Mouse (Mus musculus): ENCODE results near the gene Dexi. TPM values are rescaled to one million over a fixed set of nuclear protein-coding genes. Genes with fewer than 3 reads are reported as not detected.

Dexi gene
- total and polyA plus RNA-seq, 3 experiments = 9.3 to 17.8 TPM; not detected in 1

DNA sequence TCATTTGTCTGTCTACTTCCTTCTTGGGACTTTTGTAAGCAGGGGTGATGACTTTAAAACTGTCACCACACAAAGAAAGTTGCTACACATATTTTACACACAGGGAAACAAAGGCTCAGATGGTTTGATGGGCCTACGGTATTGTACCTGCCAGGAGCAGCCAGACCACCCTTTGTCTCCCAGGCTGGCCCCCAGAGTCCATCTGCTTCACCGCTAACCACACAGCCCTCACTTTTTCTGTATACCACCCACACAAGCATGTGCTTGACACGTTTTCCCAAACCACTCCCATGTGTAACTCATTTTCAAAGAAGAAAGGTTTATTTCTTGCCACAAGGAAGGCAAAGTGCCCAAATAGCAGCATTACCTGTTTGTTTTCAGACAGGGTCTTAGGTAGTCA is 55.9 kb downstream of the Dexi start:
- H3K36me3 ChIP-seq (ENCODE audit: control insufficient read depth in 1 of 2, insufficient read depth in 2 of 2, low read length in 2 of 2) = no peaks in the 10 kb centered on the region
- H3K79me2 ChIP-seq (ENCODE audit: control insufficient read depth, insufficient read depth, low read length, poor library complexity) = no peaks in the 10 kb centered on the region
- TF ChIP-seq USF1 (IDR thresholded peaks at IDR 0.05; ENCODE audit: low read depth, low read length) (no peak), NRF1 (IDR thresholded peaks at IDR 0.05; ENCODE audit: insufficient read depth, low read depth, low read length, poor library complexity, severe bottlenecking) (no peak), MAZ (IDR thresholded peaks at IDR 0.05; ENCODE audit: low read depth, low read length) (no peak), CHD1 (IDR thresholded peaks at IDR 0.05; ENCODE audit: low read depth, low read length) (no peak), BHLHE40 (IDR thresholded peaks at IDR 0.05; ENCODE audit: borderline replicate concordance, low read depth, low read length) (no peak), TBP (IDR thresholded peaks at IDR 0.05; ENCODE audit: low read depth, low read length) (no peak), MXI1 (IDR thresholded peaks at IDR 0.05; ENCODE audit: low read depth, low read length) (no peak), ETS1 (IDR thresholded peaks at IDR 0.05; ENCODE audit: low read depth, low read length) (no peak), E2F4 (IDR thresholded peaks at IDR 0.05; ENCODE audit: borderline replicate concordance, low read depth, low read length) (no peak), MAX (IDR thresholded peaks at IDR 0.05; ENCODE audit: low read length) (no peak), ZC3H11A (IDR thresholded peaks at IDR 0.05; ENCODE audit: low read depth, low read length) (no peak)
- H3K9ac ChIP-seq (ENCODE audit: control insufficient read depth, low read depth, low read length, poor library complexity, severe bottlenecking) = no peak overlapping the region
- H3K9me3 ChIP-seq (replicated peaks; ENCODE audit: insufficient read depth, low read length) = no peaks in the 10 kb centered on the region
- DNase-seq (ENCODE audit: low read depth, low spot score) = no peak
- H3K27me3 ChIP-seq (ENCODE audit: control insufficient read depth in 1 of 2, insufficient read depth in 2 of 2, low read length in 2 of 2) = no peaks in the 10 kb centered on the region
- no peak overlapping the region for H3K4me3 ChIP-seq (ENCODE audit: control insufficient read depth in 1 of 2, insufficient read depth in 1 of 2, low read depth in 2 of 2, low read length in 2 of 2)
- H3K27ac ChIP-seq (ENCODE audit: control insufficient read depth, low read depth, low read length) = no peak overlapping the region
- no peaks in the 10 kb centered on the region for H3K4me1 ChIP-seq (ENCODE audit: control insufficient read depth in 1 of 2, insufficient read depth in 2 of 2, low read length in 2 of 2)

- DNase-seq (ENCODE audit: low read depth, low spot score) = no peak
- no peak overlapping the region for H3K4me3 ChIP-seq (ENCODE audit: control insufficient read depth in 1 of 2, insufficient read depth in 1 of 2, low read depth in 2 of 2, low read length in 2 of 2)
- TF ChIP-seq RAD21 (IDR thresholded peaks at IDR 0.05; ENCODE audit: low read depth, low read length) (no peak), E2F4 (IDR thresholded peaks at IDR 0.05; ENCODE audit: borderline replicate concordance, low read depth, low read length) (no peak), MXI1 (IDR thresholded peaks at IDR 0.05; ENCODE audit: low read depth, low read length) (no peak), ZC3H11A (IDR thresholded peaks at IDR 0.05; ENCODE audit: low read depth, low read length) (no peak), USF1 (IDR thresholded peaks at IDR 0.05; ENCODE audit: low read depth, low read length) (no peak), USF2 (IDR thresholded peaks at IDR 0.05; ENCODE audit: borderline replicate concordance in 1 of 2, insufficient read depth in 1 of 2, low read depth in 1 of 2, low read length in 2 of 2) (no peak), GABPA (IDR thresholded peaks at IDR 0.05; ENCODE audit: low read depth, low read length) (no peak), GATA1 (IDR thresholded peaks at IDR 0.05; ENCODE audit: low read depth, low read length) (no peak), ZKSCAN1 (IDR thresholded peaks at IDR 0.05; ENCODE audit: low read depth, low read length) (no peak), ZNF384 (IDR thresholded peaks at IDR 0.05; ENCODE audit: low read depth, low read length) (no peak), UBTF (IDR thresholded peaks at IDR 0.05; ENCODE audit: borderline replicate concordance, insufficient read depth, low read depth, low read length) (no peak), MEF2A (IDR thresholded peaks at IDR 0.05; ENCODE audit: extremely low read depth, insufficient replicate concordance, low read depth, low read length, poor library complexity, severe bottlenecking) (no peak), MYB (IDR thresholded peaks at IDR 0.05; ENCODE audit: low read depth, low read length) (no peak), ELF1 (IDR thresholded peaks at IDR 0.05; ENCODE audit: low read depth, low read length) (no peak), BHLHE40 (IDR thresholded peaks at IDR 0.05; ENCODE audit: borderline replicate concordance, low read depth, low read length) (no peak), TCF12 (IDR thresholded peaks at IDR 0.05; ENCODE audit: low read depth, low read length) (no peak), SIN3A (IDR thresholded peaks at IDR 0.05; ENCODE audit: low read length) (no peak), RCOR1 (IDR thresholded peaks at IDR 0.05; ENCODE audit: low read depth, low read length) (no peak), NELFE (IDR thresholded peaks at IDR 0.05; ENCODE audit: low read depth, low read length) (no peak), CHD1 (IDR thresholded peaks at IDR 0.05; ENCODE audit: low read depth, low read length) (no peak)
- no peaks in the 10 kb centered on the region for H3K4me1 ChIP-seq (ENCODE audit: control insufficient read depth in 1 of 2, insufficient read depth in 2 of 2, low read length in 2 of 2)
- H3K36me3 ChIP-seq (ENCODE audit: control insufficient read depth in 1 of 2, insufficient read depth in 2 of 2, low read length in 2 of 2) = no peaks in the 10 kb centered on the region
- no peak overlapping the region for H3K27ac ChIP-seq (ENCODE audit: control insufficient read depth, low read depth, low read length)
- peaks cover 0 to 7% of the 10 kb centered on the region in 2 experiments; a peak in 1 of 4 replicates for H3K27me3 ChIP-seq (ENCODE audit: control insufficient read depth in 1 of 2, insufficient read depth in 2 of 2, low read length in 2 of 2)
- H3K9ac ChIP-seq (ENCODE audit: control insufficient read depth, low read depth, low read length, poor library complexity, severe bottlenecking) = no peak overlapping the region
- H3K9me3 ChIP-seq (replicated peaks; ENCODE audit: insufficient read depth, low read length) = no peaks in the 10 kb centered on the region
- no peaks in the 10 kb centered on the region for H3K79me2 ChIP-seq (ENCODE audit: control insufficient read depth, insufficient read depth, low read length, poor library complexity)
Measured at GRCm38 (mm10) chr16:10482343-10482742, 60.5 kb downstream of the Dexi start.
